Mouse (Mus musculus): ENCODE data around the gene Cmip.

The Cmip gene

GRCm38 (mm10) chr8:117348718-117349394 lies 92.0 kb downstream of the Cmip start:
- DNase-seq (ENCODE audit: low read depth, low spot score) = no peak

- no peak for DNase-seq (ENCODE audit: low read depth, low spot score)
These were observed 92.7 kb downstream of the Cmip start for GRCm38 (mm10) chr8:117349541-117349940.

- no peak for DNase-seq (ENCODE audit: low read depth, low spot score)
These were observed 95.2 kb downstream of the Cmip start for GRCm38 (mm10) chr8:117352098-117352497.

DNA sequence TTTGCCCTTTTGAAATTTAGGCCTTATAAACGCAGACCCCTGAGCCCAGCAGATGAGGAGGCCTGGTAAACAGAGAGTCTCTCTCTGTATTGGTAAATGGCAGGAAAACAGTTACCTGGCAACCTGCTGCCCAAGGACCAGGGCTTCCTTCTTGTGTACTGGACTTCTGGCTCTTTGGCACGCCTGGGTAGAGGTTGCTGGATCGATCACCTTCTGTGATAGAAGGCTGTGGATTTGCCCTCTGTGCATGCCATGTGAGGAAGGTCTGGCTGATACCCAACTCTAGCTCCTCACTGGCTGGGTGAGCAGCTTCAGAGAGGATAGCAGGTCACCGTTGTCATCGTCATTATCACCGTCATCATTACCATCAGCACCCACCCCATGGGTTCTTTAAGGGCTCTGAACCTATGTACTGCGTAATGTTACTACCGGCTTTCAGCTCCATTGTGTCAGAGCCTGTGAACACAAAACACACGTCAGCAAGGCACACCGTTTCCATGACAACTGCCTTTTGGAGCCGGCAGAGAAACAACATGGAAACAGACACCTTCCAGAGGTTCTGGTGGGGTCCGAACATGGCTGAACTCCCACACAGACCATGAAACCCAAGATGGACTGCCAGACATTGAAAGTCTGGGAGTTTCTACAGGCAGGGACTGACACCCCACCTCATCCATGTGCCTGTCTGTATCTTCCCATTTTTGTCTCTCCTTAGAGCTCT lies 98.4 kb downstream of the Cmip start:
- DNase-seq (ENCODE audit: low read depth, low spot score) = no peak

DNA sequence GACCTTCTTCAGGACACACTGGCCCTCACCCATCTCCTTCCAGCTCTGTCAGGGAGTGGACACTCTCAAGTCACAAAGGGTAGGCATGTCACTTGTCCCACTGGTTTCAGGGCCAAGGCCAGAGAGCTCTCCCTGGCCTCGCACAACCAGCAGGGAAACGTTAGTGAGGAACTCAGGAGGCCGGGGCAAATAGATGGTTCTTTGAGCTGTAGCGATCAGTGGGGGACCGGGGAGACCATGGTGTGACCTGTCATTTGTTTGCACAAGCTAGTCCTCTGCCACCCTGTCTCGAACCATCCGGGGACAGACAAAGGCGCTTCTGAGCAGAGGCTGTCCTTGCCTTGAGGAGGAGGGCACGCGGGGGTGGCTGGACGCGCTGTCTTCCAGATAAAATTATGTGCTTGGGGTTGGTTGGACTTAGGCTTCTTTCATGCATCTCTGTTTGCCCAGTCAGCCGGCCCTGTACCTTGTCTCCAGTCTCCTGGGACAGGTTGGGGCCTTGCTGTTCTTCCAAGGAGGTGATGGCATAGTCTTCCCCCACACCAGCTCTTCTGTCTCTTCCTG lies 99.3 kb downstream of the Cmip start:
- DNase-seq (ENCODE audit: low read depth, low spot score) = no peak

- no peak for DNase-seq (ENCODE audit: low read depth, low spot score)
These were observed 100.9 kb downstream of the Cmip start for GRCm38 (mm10) chr8:117357491-117358467.

- no peak for DNase-seq (ENCODE audit: low read depth, low spot score)
These were observed 103.5 kb downstream of the Cmip start for GRCm38 (mm10) chr8:117360172-117360930.

DNA sequence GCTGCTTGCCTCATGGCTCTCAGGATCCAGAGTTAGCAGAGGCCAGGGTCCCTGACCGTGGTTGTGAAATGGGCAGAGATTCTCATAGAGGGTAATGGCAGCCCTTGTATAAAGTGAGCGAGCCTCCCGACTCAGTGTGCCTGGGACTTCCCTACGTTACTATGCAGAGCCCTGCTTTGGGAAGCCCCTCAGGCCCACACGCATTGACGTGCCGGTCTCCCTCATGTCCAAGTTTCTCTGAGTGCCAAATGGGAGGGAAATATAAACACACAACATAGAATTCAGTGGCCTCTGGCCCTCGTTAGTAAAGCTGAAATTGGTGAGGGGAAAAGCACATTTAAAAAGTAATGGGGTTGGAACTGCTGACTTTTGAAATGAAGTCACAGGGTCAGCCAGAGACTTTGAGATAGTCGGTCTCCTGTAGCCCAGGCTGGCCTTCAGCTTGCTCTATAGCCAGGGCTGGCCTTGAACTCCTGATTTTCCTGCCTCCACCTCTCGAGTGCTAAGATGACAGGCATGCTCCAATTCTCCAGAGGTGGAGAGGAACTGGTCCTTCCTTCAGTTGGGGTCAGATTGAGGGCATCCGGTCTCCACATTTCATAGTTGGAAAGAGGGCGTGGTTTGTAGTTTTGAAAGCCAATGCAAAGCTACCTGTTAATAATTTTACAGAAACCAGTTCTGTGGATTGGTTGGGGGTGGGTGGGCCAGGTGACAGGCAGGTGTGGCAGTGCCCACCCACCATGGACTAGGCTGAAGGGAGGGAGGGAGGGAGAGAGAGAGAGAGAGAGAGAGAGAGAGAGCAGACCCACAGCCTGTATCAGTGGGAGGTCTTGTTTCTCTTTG lies 105.0 kb downstream of the Cmip start:
- no peak for DNase-seq (ENCODE audit: low read depth, low spot score)

- DNase-seq (ENCODE audit: low read depth, low spot score) = no peak
These were observed 105.5 kb downstream of the Cmip start for GRCm38 (mm10) chr8:117362438-117362726.

DNA sequence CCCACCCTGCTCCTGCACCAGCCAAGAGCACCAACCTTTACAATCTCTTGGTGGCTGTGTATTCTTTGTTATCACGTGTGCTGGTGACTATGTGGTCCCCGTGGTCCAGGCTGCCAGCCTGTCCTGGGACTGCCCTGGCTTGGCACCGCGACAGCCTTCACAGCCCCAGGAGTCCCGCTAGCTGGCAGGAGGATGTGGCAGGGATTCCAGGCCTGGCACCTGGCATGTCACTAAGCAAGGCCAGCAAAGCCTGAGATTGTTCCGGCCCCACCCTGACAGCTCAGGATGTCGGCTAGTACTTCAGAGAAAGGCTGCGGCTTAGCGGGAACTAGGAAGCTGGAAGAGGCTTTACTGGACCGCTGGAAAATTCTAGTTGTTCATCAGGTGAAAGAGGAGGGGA lies 106.4 kb downstream of the Cmip start:
- no peak for DNase-seq (ENCODE audit: low read depth, low spot score)

DNA sequence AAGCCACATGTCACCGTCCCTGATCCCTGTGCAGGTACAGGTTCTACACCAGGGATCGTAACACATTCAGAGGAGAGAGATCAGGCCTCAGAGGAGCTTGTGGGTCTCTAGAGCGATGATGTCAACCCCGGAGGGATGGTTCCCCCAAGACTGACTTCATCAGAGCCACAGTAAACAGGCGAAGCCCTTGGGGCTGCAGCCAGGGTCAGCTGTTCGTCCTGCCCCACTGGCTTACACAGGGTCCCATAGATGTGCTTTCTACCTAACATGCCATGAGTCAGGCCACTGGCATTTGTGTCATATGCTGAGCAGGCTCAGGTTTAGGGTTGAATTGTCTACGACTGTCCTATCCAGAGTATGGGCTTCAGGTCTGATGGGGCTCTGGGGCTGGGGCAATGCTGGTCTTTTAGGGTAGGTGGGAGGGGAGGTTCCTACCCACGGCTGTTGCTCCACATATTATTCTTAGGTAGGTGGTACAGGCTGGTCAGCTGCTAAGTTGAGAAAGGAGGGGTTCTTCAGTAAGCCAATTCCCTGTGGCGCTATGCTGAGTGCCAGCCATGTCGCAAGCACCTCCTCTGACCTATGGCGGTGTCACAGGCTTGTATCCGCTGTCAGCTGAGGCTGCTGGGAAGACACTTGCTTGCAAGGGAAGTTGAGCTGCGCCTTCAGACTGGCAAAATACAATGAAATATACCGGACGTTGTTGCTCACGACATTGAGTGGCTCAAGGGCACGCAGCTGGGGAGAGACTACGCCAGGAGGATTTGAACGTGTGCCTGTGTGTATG lies 107.7 kb downstream of the Cmip start:
- DNase-seq (ENCODE audit: low read depth, low spot score) = no peak

DNA sequence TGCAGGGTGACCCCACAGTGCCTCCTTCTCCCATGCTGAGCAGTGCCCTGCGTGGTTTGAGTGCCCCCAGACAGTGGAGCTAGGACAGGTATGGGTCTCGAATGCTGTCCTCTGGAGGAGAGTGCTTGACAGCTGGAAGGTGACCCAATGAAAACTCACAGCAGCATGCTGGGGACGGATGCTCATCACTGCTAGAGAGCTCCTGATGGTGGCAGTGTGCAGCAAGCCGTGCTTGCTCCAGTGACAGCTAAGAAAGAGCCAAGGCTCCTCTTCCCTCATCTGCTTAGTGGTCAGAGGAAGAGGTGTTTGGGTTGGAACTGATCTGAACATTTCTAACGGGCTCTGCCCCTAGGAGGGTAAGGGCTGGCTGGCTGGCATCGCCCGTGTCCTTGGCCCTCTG lies 109.6 kb downstream of the Cmip start:
- DNase-seq (ENCODE audit: low read depth, low spot score) = no peak

GRCm38 (mm10) chr8:117367441-117367840 lies 110.6 kb downstream of the Cmip start:
- no peak for DNase-seq (ENCODE audit: low read depth, low spot score)

DNA sequence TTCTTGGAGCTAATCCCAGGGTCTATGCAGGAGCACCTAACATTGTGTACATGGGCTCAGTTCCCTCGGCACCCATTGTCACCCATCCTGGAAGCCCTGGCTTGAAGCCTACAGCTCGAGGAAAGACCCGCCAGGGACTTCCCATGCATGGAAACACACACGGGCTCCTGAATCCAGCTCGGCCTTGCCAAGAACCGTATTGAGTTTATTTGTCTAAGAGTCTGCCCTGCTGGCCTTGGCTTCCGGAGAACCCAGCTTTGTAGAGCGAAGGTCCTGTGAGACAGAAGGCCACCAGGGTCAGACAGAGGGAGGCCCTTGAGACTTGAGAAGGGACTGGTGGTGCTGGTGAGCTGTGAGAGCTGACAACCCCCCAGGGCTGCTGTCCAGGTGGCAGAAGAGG lies 111.9 kb downstream of the Cmip start:
- DNase-seq (ENCODE audit: low read depth, low spot score) = no peak

DNA sequence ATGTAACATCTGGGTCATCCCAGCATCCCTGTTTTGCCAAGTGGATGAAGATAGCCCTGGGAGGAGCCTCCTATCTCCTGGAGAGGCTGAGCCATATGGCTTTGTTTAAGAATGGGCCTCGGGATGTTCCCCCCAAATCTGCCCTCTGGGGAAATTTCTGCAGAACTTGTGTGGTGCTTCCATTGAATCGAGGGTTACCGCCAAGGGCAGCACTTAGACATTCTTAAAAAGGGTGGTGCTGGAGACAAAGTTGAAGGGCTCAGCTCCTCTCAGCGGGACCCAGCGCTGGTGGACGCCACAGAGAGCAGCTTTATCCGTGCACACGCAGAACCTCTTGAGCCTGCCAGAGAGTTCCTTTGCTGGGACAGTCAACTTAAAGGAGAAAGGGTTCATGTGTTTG lies 113.1 kb downstream of the Cmip start:
- DNase-seq (ENCODE audit: low read depth, low spot score) = no peak

DNA sequence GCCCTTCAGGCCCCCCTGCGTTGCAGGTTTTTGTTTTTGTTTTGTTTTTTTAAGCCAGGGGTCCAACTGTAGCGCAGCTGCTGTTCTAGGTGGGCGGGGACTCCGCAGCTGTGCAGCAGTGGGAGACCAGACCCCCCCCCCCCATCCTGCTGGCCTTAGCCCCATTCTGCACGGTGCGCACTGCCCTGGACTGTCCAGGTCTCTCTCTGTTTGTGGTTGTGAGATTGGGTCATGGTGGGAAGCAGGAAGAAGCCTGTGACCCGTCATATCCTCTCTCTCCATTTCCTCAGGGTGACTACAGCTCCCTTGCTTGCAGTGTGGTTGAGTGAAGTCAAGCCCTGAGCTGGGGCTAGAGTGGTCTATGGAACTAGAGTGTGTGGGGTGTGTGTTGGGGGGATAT lies 114.3 kb downstream of the Cmip start:
- no peak for DNase-seq (ENCODE audit: low read depth, low spot score)

DNA sequence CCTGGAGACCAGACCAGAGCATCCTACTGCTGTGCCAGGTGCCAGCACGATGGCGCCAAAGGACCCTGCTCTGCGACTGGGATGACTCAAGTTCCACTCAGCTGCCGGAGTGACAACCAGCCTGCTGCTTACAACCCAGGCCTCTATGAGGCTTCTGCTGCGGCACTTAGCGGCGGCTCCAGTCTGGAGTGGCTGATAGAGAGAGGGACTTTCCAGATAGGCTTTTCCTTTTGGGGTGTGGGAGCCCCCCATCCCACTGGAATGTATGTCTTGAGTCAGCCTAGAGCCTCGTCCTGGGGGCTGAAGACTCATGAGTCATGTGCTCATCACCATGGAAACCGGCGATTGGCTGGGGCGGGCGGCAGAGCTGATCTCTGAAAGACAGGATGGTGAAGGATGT lies 115.2 kb downstream of the Cmip start:
- DNase-seq (ENCODE audit: low read depth, low spot score) = no peak

GRCm38 (mm10) chr8:117373001-117373428 lies 116.2 kb downstream of the Cmip start:
- no peak for DNase-seq (ENCODE audit: low read depth, low spot score)

DNA sequence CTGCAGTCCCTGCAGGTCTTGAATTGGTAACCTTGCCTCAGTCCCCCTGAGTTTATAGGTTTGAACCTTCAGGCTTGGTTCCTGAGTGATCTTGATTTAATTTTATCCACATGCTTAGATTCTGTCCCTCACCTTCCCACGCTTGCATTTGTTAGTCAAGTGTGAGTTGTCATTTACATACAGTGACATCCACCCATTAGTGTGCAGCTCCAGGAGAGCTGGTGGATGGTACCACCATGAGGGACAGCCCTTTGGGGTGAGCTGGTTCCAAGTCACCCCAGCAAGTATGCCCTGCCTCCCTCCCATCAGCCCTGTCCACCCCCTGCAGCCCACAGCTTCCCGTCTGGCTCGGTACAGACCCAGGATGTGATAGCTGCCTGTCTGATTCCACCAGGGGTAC lies 117.2 kb downstream of the Cmip start:
- no peak for DNase-seq (ENCODE audit: low read depth, low spot score)

DNA sequence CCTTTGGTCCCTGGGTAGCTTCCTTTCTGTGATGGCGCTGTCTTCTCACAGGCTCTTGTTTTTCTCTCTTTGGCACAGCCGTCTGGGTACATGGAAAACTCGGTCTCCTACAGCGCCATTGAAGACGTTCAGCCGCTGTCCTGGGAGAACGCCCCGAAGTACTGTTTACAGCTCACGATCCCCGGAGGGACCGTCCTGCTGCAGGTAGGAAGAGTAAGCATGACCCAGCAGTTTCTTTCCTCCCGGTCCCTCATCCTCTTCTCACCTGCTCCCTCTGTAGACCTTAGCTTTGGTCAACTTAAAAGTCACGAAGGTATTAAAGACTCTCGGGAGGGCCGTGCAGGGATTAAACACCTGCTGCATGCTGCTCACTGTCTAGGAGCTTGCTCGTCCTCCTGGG lies 120.1 kb downstream of the Cmip start:
- DNase-seq (ENCODE audit: low read depth, low spot score) = no peak
